In the genomic region with DNA sequence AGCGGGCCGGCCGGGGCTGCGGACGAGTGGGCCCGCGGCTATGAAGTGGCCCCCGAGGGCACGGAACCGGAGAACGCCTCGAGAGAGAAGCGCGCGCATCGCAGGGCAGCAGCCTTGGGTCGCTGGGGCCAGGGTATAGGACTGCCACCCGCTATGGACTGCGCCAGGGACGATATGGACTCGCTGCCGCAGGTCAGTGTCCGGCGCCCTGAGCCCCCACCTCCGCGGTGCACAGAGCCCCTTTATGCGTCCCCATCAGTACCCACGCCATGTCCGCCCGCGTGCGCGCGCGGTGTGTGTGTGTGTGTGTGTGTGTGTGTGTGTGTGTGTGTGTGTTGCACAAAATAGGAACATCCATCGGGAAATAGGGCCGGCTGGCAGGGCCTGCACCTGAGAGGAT, we compare ENCODE assay signal across 10 mouse cellular contexts. TPM values are rescaled to one million over a fixed set of nuclear protein-coding genes. Genes with fewer than 3 reads are reported as not detected.
A peak's percentile ranks its signal among the peaks of the same experiment; 100 is the strongest.
DNase-seq lines count a peak whose midpoint lies in the region; ATAC-seq and TF ChIP-seq lines count a peak whose summit lies in the region.
"Had no signal": no experiment of that assay in that cellular context is flagged by ENCODE, and none has a peak within 500 bp of the region (broad histone marks: within the 10 kb centered on the region; RNA-seq: fewer than 3 reads in every experiment).

No protein-coding gene starts in this region.

- no peaks in the 10 kb centered on the region; the same call in 1 of the 2 replicates for H3K9me3 ChIP-seq in limb, embryonic 11.5 days (ENCODE audit: control insufficient read depth, low read length)

- H3K27ac ChIP-seq in gastrocnemius, adult 2 months, result no peak overlapping the region
- no peak overlapping the region for H3K27ac ChIP-seq in limb, embryonic 11.5 days (replicated peaks; ENCODE audit: low read depth, low read length)

- peak; percentile 60; the same call in 1 of the 2 replicates for ATAC-seq in limb, embryonic 11.5 days (ENCODE audit: insufficient number of reproducible peaks, low FRiP score, low TSS enrichment, low read depth)
- no peak for ATAC-seq in megakaryocyte progenitor cell, adult 5-6 weeks (replicated peaks; ENCODE audit: poor library complexity)
- ATAC-seq in megakaryocyte-erythroid progenitor cell, adult 5-6 weeks (replicated peaks; ENCODE audit: low FRiP score, low TSS enrichment, poor library complexity, severe bottlenecking), result no peak

- H3K4me2 ChIP-seq in limb, embryonic 11.5 days (ENCODE audit: low read depth, severe bottlenecking), result peak overlapping the region; percentile 93

- intact Hi-C loops in gastrocnemius, adult 2 months (cut with DNase I), result no loop called here

- 0 out of 2 replicates have a peak overlapping the region, but pooled peaks have one; percentile 12 for H3K9ac ChIP-seq in limb, embryonic 11.5 days (ENCODE audit: low read length)

- no peaks in the 10 kb centered on the region for H3K36me3 ChIP-seq in limb, embryonic 11.5 days (ENCODE audit: control insufficient read depth, insufficient read depth, low read length)

- H3K4me3 ChIP-seq in gastrocnemius, adult 2 months, result peak overlapping the region; percentile 71
- H3K4me3 ChIP-seq in limb, embryonic 11.5 days (ENCODE audit: low read depth, low read length), result peak overlapping the region; percentile 45

- no peaks in the 10 kb centered on the region for H3K4me1 ChIP-seq in limb, embryonic 11.5 days (ENCODE audit: control insufficient read depth, insufficient read depth, low read length)

- no peak for TF ChIP-seq CTCF in gastrocnemius, adult 2 months (IDR thresholded peaks at IDR 0.05)

- WGBS in limb, embryonic 11.5 days, result 2% methylated on average over 32 of the region's 37 CpGs

- DNase-seq in gastrocnemius, adult 2 months, result no peak
- no peak for DNase-seq in gastrocnemius, postnatal 25 days
- DNase-seq in thymus, postnatal 4 days, result peak; percentile 6
- DNase-seq in thymus, postnatal 0 days (ENCODE audit: low spot score), result no peak
- peak; percentile 34 for DNase-seq in limb, embryonic 11.5 days (ENCODE audit: low spot score)
- peak; percentile 46 for DNase-seq in right cerebral cortex, postnatal 14 days

- H3K27me3 ChIP-seq in limb, embryonic 11.5 days (ENCODE audit: control insufficient read depth, insufficient read depth, low read length), result peaks cover 40% of the 10 kb centered on the region
- H3K27me3 ChIP-seq: CH12.LX had no signal

RNA-seq across cellular contexts. Expression of gene B3gat1, which starts 0.5 kb away (rescaled TPM):
- total RNA-seq in gastrocnemius, adult 2 months (2021), result 1 to 10 TPM in 1 of 2 experiments, under 1 TPM in 1; 0.14 to 3.3 TPM
- total RNA-seq in gastrocnemius, postnatal 25 days (2021), result 1 to 10 TPM in 1 of 2 experiments, under 1 TPM in 1; 0.38 to 1.4 TPM
- polyA plus RNA-seq in thymus, postnatal 0 days (2015; fragmentation: Nextera tagmentation; extraction: Ambion mirVana), result not detected in 2 replicates
- polyA plus RNA-seq in limb, embryonic 11.5 days (2014; fragmentation: Nextera tagmentation; extraction: Ambion mirVana), result 0.17 and 0.49 TPM in 2 replicates
- not detected in 2 replicates for total RNA-seq in megakaryocyte progenitor cell, adult 5-6 weeks (2015)
- not detected in 2 replicates for total RNA-seq in megakaryocyte progenitor cell, adult 5-6 weeks (2017)
- total RNA-seq in megakaryocyte-erythroid progenitor cell, adult 5-6 weeks (2014; fragmentation: Nextera tagmentation), result not detected in 2 replicates
- not detected in 2 replicates for total RNA-seq in megakaryocyte-erythroid progenitor cell, adult 5-6 weeks (2017)
- total RNA-seq: CH12.LX; neutrophil, adult 5-6 weeks had no signal

Comparison
In these comparisons a context has a peak if more than half of its experiments do, and no peak if none do; other contexts are left out.
1. DNase-seq: peak in thymus, postnatal 4 days (single experiment), limb, embryonic 11.5 days (single experiment) and right cerebral cortex, postnatal 14 days (single experiment); none in gastrocnemius, adult 2 months (single experiment), gastrocnemius, postnatal 25 days (single experiment) and thymus, postnatal 0 days (single experiment).